9 mouse cellular contexts compared by ENCODE assay signal in genomic region chr7:16147643-16148042, GRCm38 (mm10). TPM values are rescaled to one million over a fixed set of nuclear protein-coding genes. Genes with fewer than 3 reads are reported as not detected.
DNase-seq lines count a peak whose midpoint lies in the region; ATAC-seq lines count a peak whose summit lies in the region.
"Had no signal": no experiment of that assay in that cellular context is flagged by ENCODE, and none has a peak within 500 bp of the region (broad histone marks: within the 10 kb centered on the region; RNA-seq: fewer than 3 reads in every experiment).

No protein-coding gene starts in this region.

- ATAC-seq in midbrain, embryonic 13.5 days, result peak; percentile 21; the same call in 1 of the 2 replicates
- ATAC-seq in midbrain, embryonic 16.5 days, result no peak
- no peak for ATAC-seq in embryonic facial prominence, embryonic 11.5 days (replicated peaks; ENCODE audit: insufficient number of reproducible peaks, low FRiP score, low TSS enrichment, low read depth)

- H3K4me3 ChIP-seq in midbrain, embryonic 13.5 days (replicated peaks), result no peak overlapping the region
- H3K4me3 ChIP-seq in midbrain, embryonic 16.5 days (ENCODE audit: low read depth, low read length), result no peak overlapping the region
- H3K4me3 ChIP-seq in embryonic facial prominence, embryonic 11.5 days (ENCODE audit: low read depth, low read length), result no peak overlapping the region

- H3K4me1 ChIP-seq in midbrain, embryonic 13.5 days (replicated peaks), result peaks cover 13% of the 10 kb centered on the region
- H3K4me1 ChIP-seq in midbrain, embryonic 16.5 days (ENCODE audit: control insufficient read depth, insufficient read depth, low read length), result no peaks in the 10 kb centered on the region
- H3K4me1 ChIP-seq in embryonic facial prominence, embryonic 11.5 days (ENCODE audit: control insufficient read depth, insufficient read depth, low read length), result no peaks in the 10 kb centered on the region

- H3K27ac ChIP-seq in midbrain, embryonic 13.5 days, result no peak overlapping the region
- no peak overlapping the region for H3K27ac ChIP-seq in midbrain, embryonic 16.5 days (ENCODE audit: low read length)
- no peak overlapping the region for H3K27ac ChIP-seq in embryonic facial prominence, embryonic 11.5 days (replicated peaks; ENCODE audit: low read depth, low read length)
- H3K27ac ChIP-seq: liver, embryonic 14.5 days had no signal

- no peaks in the 10 kb centered on the region for H3K27me3 ChIP-seq in midbrain, embryonic 13.5 days
- H3K27me3 ChIP-seq in midbrain, embryonic 16.5 days (ENCODE audit: control insufficient read depth, insufficient read depth, low read depth, low read length), result no peaks in the 10 kb centered on the region
- no peaks in the 10 kb centered on the region for H3K27me3 ChIP-seq in embryonic facial prominence, embryonic 11.5 days (ENCODE audit: control insufficient read depth, insufficient read depth, low read length)

- no peak overlapping the region for H3K9ac ChIP-seq in midbrain, embryonic 13.5 days (replicated peaks)
- H3K9ac ChIP-seq in midbrain, embryonic 16.5 days (ENCODE audit: low read depth, low read length), result no peak overlapping the region
- H3K9ac ChIP-seq in embryonic facial prominence, embryonic 11.5 days (replicated peaks; ENCODE audit: low read length), result no peak overlapping the region
- H3K9ac ChIP-seq: liver, embryonic 14.5 days had no signal

- H3K36me3 ChIP-seq in midbrain, embryonic 13.5 days, result peaks cover 22% of the 10 kb centered on the region
- H3K36me3 ChIP-seq in midbrain, embryonic 16.5 days (ENCODE audit: control insufficient read depth, insufficient read depth, low read length), result 0 out of 2 replicates have a peak, but pooled peaks cover 2% of the 10 kb centered on the region
- no peaks in the 10 kb centered on the region for H3K36me3 ChIP-seq in embryonic facial prominence, embryonic 11.5 days (replicated peaks; ENCODE audit: control insufficient read depth, insufficient read depth, low read depth, low read length)

- H3K4me2 ChIP-seq in midbrain, embryonic 13.5 days (replicated peaks), result no peak overlapping the region
- H3K4me2 ChIP-seq in midbrain, embryonic 16.5 days (ENCODE audit: low read length), result no peak overlapping the region
- no peak overlapping the region for H3K4me2 ChIP-seq in embryonic facial prominence, embryonic 11.5 days (ENCODE audit: low read depth, low read length)

- WGBS in midbrain, embryonic 13.5 days, result 17% methylated on average over 15 of the region's 15 CpGs
- WGBS in midbrain, embryonic 16.5 days, result 23% methylated on average over 15 of the region's 15 CpGs
- 13% methylated on average over 15 of the region's 15 CpGs for WGBS in embryonic facial prominence, embryonic 11.5 days

- no peaks in the 10 kb centered on the region for H3K9me3 ChIP-seq in midbrain, embryonic 13.5 days
- H3K9me3 ChIP-seq in midbrain, embryonic 16.5 days (replicated peaks; ENCODE audit: control insufficient read depth, low read length, poor library complexity, severe bottlenecking), result no peaks in the 10 kb centered on the region
- no peaks in the 10 kb centered on the region for H3K9me3 ChIP-seq in embryonic facial prominence, embryonic 11.5 days (replicated peaks; ENCODE audit: control insufficient read depth, low read length)

- peak; percentile 41 for DNase-seq in cerebellum, adult 11-12 months
- no peak for DNase-seq in cerebellum, postnatal 4 days (ENCODE audit: low spot score in 2 of 2)
- peak; percentile 83 for DNase-seq in embryonic facial prominence, embryonic 11.5 days (ENCODE audit: low spot score)
- peak; percentile 64 for DNase-seq in kidney, postnatal 14 days
- peak; percentile 32 for DNase-seq in naive thymus-derived CD4-positive, alpha-beta T cell, adult 2 months (ENCODE audit: low read depth)
- DNase-seq in right cerebral cortex, postnatal 25 days, result no peak

RNA-seq across cellular contexts. Expression of gene Slc8a2, which starts 18.0 kb away (rescaled TPM):
- 0.66 and 1.1 TPM in 2 replicates for polyA plus RNA-seq in midbrain, embryonic 13.5 days (2015; fragmentation: Nextera tagmentation; extraction: Ambion mirVana)
- 0.73 and 1.0 TPM in 2 replicates for polyA plus RNA-seq in midbrain, embryonic 16.5 days (2015; fragmentation: Nextera tagmentation; extraction: Ambion mirVana)
- polyA plus RNA-seq in embryonic facial prominence, embryonic 11.5 days (2014; fragmentation: Nextera tagmentation; extraction: Ambion mirVana), result 0.25 and 0.42 TPM in 2 replicates

RNA-seq across cellular contexts. Expression of gene Meis3, which starts 27.2 kb away (rescaled TPM):
- 158 and 160 TPM in 2 replicates for polyA plus RNA-seq in midbrain, embryonic 13.5 days (2015; fragmentation: Nextera tagmentation; extraction: Ambion mirVana)
- polyA plus RNA-seq in midbrain, embryonic 16.5 days (2015; fragmentation: Nextera tagmentation; extraction: Ambion mirVana), result 143 and 147 TPM in 2 replicates
- polyA plus RNA-seq in embryonic facial prominence, embryonic 11.5 days (2014; fragmentation: Nextera tagmentation; extraction: Ambion mirVana), result 34.0 and 47.1 TPM in 2 replicates

RNA-seq across cellular contexts. Expression of gene Kptn, which starts 27.9 kb away (rescaled TPM):
- 39.6 and 41.2 TPM in 2 replicates for polyA plus RNA-seq in midbrain, embryonic 13.5 days (2015; fragmentation: Nextera tagmentation; extraction: Ambion mirVana)
- polyA plus RNA-seq in midbrain, embryonic 16.5 days (2015; fragmentation: Nextera tagmentation; extraction: Ambion mirVana), result 50.6 and 53.6 TPM in 2 replicates
- polyA plus RNA-seq in embryonic facial prominence, embryonic 11.5 days (2014; fragmentation: Nextera tagmentation; extraction: Ambion mirVana), result 22.1 and 23.5 TPM in 2 replicates

RNA-seq across cellular contexts. Expression of gene Napa, which starts 49.4 kb away (rescaled TPM):
- 196 and 203 TPM in 2 replicates for polyA plus RNA-seq in midbrain, embryonic 13.5 days (2015; fragmentation: Nextera tagmentation; extraction: Ambion mirVana)
- 218 and 245 TPM in 2 replicates for polyA plus RNA-seq in midbrain, embryonic 16.5 days (2015; fragmentation: Nextera tagmentation; extraction: Ambion mirVana)
- 147 and 168 TPM in 2 replicates for polyA plus RNA-seq in embryonic facial prominence, embryonic 11.5 days (2014; fragmentation: Nextera tagmentation; extraction: Ambion mirVana)

Comparison
In these comparisons a context has a peak if more than half of its experiments do, and no peak if none do; other contexts are left out.
1. DNase-seq: peak in cerebellum, adult 11-12 months (single experiment), embryonic facial prominence, embryonic 11.5 days (single experiment), kidney, postnatal 14 days (single experiment) and naive thymus-derived CD4-positive, alpha-beta T cell, adult 2 months (single experiment); none in cerebellum, postnatal 4 days (0 of 2) and right cerebral cortex, postnatal 25 days (single experiment).